Mouse (Mus musculus): Measurements from ENCODE around the gene Nek7. TPM values are rescaled to one million over a fixed set of nuclear protein-coding genes. Genes with fewer than 3 reads are reported as not detected.

The Nek7 gene
- polyA plus RNA-seq, 1 experiment from 2014 or later: 53.9 TPM

DNA sequence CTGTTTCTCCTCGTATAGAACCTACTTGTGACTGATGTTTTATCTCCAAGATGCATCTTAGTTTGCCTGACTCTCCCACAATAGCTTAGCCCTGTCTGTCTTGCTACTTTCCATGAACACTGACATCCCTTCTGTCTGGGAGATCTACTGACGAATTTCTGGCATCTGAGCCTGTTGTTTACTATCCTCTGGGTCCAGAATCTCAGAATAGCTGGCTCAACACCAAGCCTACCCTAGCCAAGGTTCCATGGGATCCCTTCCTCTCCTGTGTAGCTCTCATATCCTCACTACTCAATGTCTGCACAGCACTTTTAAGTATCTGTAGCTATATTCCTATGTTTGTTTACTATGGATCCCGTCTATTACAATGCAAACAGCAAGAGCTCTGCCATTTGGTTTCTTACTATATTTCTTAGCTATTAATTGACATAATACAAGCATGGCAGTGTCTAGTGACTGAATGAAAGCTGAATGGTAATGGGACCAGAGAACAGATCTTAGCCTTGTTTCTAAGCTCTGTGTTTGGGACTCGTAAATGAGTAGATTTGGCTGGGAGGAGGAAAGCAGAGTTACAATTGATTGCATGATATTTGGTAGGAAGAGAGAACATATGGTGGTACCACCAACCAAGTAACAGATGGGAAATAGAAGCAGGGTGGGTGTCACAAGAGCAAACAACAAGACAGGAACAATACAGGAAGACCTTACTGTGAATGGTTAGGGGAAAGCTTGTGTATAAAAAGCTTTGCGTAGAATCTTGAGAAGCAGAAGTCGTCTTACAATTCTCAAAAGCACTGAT is 51.3 kb downstream of the Nek7 start:
- 85% methylated on average over 6 of the region's 6 CpGs for WGBS
- ATAC-seq (ENCODE audit: insufficient number of reproducible peaks, low FRiP score): no peak
- no peaks in the 10 kb centered on the region for H3K27me3 ChIP-seq (replicated peaks)
- H3K27ac ChIP-seq (ENCODE audit: poor library complexity, severe bottlenecking): no peak overlapping the region
- H3K4me3 ChIP-seq: no peak overlapping the region
- H3K9ac ChIP-seq: no peak overlapping the region
- no peaks in the 10 kb centered on the region for H3K9me3 ChIP-seq (replicated peaks)
- no peaks in the 10 kb centered on the region for H3K36me3 ChIP-seq
- H3K4me2 ChIP-seq: no peak overlapping the region
- H3K4me1 ChIP-seq (replicated peaks): peaks cover 18% of the 10 kb centered on the region

DNA sequence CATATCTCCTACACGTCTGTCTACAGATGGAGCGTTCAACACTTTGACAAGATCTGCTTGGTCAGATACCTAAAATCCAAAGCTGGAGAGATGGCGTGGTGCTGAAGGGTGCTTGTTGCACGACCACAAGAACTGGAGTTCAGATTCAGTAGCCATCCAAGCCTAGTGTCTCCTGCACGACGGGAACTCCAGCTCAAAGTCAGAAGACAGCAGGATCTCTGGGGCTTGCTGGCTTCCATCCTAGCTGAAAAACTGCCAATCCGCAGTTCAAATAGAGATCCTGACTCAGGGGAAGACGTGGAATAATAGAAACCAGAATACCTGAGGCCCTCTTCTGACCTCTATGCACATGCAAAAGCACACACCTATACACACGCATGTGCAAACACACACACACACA is 52.0 kb downstream of the Nek7 start:
- 88% methylated on average over 9 of the region's 9 CpGs for WGBS
- Histone ChIP-seq H3K4me1 (replicated peaks) (peaks cover 18% of the 10 kb centered on the region), H3K27me3 (replicated peaks) (no peaks in the 10 kb centered on the region), H3K9me3 (replicated peaks) (no peaks in the 10 kb centered on the region), H3K36me3 (no peaks in the 10 kb centered on the region), H3K9ac (no peak overlapping the region), H3K4me3 (no peak overlapping the region), H3K27ac (ENCODE audit: poor library complexity, severe bottlenecking) (no peak overlapping the region), H3K4me2 (no peak overlapping the region)
- no peak for ATAC-seq (ENCODE audit: insufficient number of reproducible peaks, low FRiP score)

DNA sequence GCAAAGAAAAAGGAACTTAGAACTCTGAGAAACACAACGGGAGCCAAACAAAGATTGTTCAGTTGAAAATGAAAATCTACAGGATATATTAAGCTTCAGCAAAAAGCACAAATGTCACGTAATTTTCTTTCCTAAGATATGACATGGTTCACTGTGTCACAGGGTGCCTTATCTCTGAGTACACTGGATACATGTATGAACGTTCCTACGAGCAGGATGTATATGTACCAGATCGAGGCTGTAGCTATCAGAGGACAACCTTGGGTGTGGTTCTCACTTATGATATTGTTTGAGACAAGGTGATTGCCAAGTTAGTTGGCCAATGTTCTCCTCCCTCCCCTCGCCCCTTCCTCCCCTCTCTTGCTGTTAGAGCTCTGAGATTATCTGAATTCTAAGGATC is 55.3 kb downstream of the Nek7 start:
- peaks cover 4% of the 10 kb centered on the region; the same call in 1 of the 2 replicates for H3K4me1 ChIP-seq (replicated peaks)
- H3K27me3 ChIP-seq (replicated peaks): no peaks in the 10 kb centered on the region
- no peaks in the 10 kb centered on the region for H3K9me3 ChIP-seq (replicated peaks)
- no peak overlapping the region for H3K9ac ChIP-seq
- no peak overlapping the region for H3K4me3 ChIP-seq
- ATAC-seq (ENCODE audit: insufficient number of reproducible peaks, low FRiP score): no peak
- H3K4me2 ChIP-seq: no peak overlapping the region
- 79% methylated on average over 6 of the region's 6 CpGs for WGBS
- H3K27ac ChIP-seq (ENCODE audit: poor library complexity, severe bottlenecking): no peak overlapping the region
- H3K36me3 ChIP-seq: peaks cover 6% of the 10 kb centered on the region

DNA sequence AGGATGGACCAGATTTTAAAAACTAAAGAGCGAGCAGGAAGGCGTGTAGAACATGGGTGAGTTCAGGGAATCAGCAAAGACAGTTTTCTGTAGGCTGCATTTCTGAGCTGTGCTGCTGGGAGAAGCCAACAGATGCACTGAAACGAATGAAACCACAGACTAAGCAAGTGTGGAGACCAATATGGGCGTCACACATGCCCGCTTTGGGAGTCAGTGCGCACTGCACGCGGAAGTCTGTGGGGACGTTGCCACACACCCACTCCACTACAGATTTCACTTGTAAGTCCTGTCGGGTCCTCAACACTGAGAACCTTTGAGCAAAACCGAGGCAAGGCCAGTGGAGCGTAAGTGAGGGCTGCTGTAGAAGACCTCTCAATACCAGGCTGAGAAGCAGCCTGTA is 59.2 kb downstream of the Nek7 start:
- Histone ChIP-seq H3K9ac (no peak overlapping the region), H3K4me2 (no peak overlapping the region)
- WGBS: 91% methylated on average over 12 of the region's 12 CpGs

DNA sequence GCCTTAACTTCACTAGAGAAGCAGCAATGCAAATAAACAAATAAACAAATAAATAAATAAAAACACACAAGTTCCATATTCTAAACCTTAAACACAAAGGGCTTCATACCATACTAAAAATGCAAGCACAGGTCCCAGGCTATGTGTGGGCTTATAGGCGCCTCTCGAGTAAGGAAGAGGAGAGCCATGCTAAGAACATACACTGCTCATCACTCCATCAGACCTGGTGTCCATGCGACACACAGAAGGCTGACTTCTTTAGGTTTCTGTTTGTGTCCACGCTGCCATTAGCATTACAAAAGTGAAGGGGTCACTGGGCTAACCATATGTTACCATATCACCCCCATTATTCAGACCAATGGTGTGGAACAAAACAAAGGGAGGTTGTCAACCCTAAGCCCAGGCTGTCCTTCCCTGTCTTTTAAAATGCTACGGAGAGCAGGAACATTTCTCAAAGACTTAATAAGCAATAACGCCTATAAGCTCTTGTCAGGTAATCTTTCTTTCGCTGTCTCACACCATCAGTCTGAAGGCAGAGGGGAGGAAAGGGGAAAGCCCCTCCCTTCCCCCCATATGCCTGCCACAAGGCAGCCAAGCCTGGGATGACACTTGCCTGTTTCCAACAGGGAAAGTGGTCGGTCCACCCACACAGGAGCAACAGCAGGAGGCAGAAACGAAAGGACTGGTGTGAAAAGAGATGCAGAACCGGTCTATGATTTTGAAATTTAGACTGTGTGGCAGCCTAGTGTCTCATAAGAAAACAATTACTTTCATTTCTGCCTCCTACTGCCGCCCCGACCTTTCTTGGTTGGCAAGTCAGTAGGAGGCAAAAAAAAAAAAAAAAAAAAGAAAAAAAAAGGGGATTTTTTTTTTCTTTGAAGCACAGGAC is 60.5 kb downstream of the Nek7 start:
- H3K4me1 ChIP-seq (replicated peaks): no peaks in the 10 kb centered on the region
- H3K27me3 ChIP-seq (replicated peaks): no peaks in the 10 kb centered on the region
- H3K9me3 ChIP-seq (replicated peaks): no peaks in the 10 kb centered on the region
- 67% methylated on average over 12 of the region's 12 CpGs for WGBS
- H3K9ac ChIP-seq: no peak overlapping the region
- no peak overlapping the region for H3K4me2 ChIP-seq
- ATAC-seq (ENCODE audit: insufficient number of reproducible peaks, low FRiP score): no peak
- no peak overlapping the region for H3K27ac ChIP-seq (ENCODE audit: poor library complexity, severe bottlenecking)
- H3K36me3 ChIP-seq: peaks cover 7% of the 10 kb centered on the region
- H3K4me3 ChIP-seq: no peak overlapping the region

More for the DNA sequence above, 59.2 kb downstream of the Nek7 start:
- Histone ChIP-seq H3K4me3 (no peak overlapping the region), H3K27me3 (replicated peaks) (no peaks in the 10 kb centered on the region), H3K36me3 (peaks cover 6% of the 10 kb centered on the region), H3K27ac (ENCODE audit: poor library complexity, severe bottlenecking) (no peak overlapping the region), H3K4me1 (replicated peaks) (peaks cover 4% of the 10 kb centered on the region; the same call in 1 of the 2 replicates), H3K9me3 (replicated peaks) (no peaks in the 10 kb centered on the region)
- no peak for ATAC-seq (ENCODE audit: insufficient number of reproducible peaks, low FRiP score)

DNA sequence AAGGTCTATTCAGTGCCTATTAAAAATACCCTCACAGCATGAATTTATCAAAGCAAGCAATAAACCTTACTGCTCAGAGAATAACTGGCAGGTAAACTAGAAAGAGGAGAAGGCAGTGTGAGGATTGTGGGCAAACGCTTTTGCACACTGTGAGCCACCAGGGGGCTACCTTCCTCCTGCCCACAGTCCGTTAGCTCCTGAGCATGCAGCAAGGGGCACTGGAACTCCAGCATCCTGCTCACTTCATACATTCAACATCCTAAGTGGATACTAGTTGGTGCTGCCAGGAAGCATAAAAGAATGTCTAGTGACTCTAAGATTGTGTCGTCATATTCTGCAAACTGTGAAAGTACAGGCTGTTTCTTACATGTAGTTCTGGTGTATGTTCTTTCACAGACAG is 61.6 kb downstream of the Nek7 start:
- peaks cover 11% of the 10 kb centered on the region for H3K36me3 ChIP-seq
- no peaks in the 10 kb centered on the region for H3K27me3 ChIP-seq (replicated peaks)
- no peak for ATAC-seq (ENCODE audit: insufficient number of reproducible peaks, low FRiP score)
- no peaks in the 10 kb centered on the region for H3K4me1 ChIP-seq (replicated peaks)
- H3K27ac ChIP-seq (ENCODE audit: poor library complexity, severe bottlenecking): no peak overlapping the region
- H3K4me3 ChIP-seq: no peak overlapping the region
- H3K4me2 ChIP-seq: no peak overlapping the region
- 71% methylated on average over 3 of the region's 3 CpGs for WGBS
- H3K9me3 ChIP-seq (replicated peaks): no peaks in the 10 kb centered on the region
- H3K9ac ChIP-seq: no peak overlapping the region

DNA sequence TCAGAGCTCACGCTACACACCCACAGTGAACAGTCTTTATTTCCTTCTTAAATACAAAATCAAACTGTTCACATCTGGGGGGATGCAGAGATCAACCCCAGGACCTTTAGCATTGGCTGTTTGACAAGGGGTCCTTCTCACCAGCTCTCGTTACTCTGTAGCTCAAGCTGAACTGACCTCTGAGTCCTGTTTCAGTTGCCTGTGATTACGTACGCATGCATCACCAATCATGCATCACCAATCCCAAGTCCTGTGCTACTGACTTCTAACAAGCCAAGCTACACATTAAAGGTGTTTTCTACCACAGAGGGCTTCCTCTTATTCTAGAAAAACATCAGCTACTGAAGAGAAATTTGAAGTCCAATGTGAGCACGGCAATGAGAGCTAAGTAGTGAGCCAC is 65.0 kb downstream of the Nek7 start:
- Histone ChIP-seq H3K4me2 (no peak overlapping the region), H3K27me3 (replicated peaks) (no peaks in the 10 kb centered on the region), H3K27ac (ENCODE audit: poor library complexity, severe bottlenecking) (no peak overlapping the region), H3K4me3 (no peak overlapping the region), H3K9me3 (replicated peaks) (no peaks in the 10 kb centered on the region), H3K36me3 (peaks cover 5% of the 10 kb centered on the region), H3K4me1 (replicated peaks) (peaks cover 9% of the 10 kb centered on the region), H3K9ac (no peak overlapping the region)
- WGBS: 94% methylated on average over 5 of the region's 5 CpGs
- ATAC-seq (ENCODE audit: insufficient number of reproducible peaks, low FRiP score): no peak

DNA sequence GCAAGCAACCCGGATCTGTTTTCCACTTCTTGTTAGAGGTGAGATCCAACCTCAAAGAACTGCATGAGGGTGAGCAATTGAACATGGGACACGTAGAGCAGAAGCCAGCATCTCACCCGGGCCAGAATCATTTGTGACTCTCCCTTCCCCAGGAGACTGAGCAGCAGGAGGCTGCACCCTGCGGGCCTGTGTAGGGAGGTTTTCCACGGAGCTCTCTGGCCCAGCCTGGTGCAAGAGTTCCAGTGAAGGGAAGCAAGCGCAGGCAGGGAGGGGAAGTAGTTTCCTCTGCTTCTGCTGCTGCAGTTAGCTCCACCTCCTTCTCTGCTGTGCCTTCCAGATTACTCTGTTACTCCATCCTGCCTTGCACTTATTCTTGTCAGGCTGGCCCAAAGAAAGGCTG is 69.8 kb downstream of the Nek7 start:
- H3K36me3 ChIP-seq: peaks cover 5% of the 10 kb centered on the region
- H3K27ac ChIP-seq (ENCODE audit: poor library complexity, severe bottlenecking): 0 out of 2 replicates have a peak overlapping the region, but pooled peaks have one; percentile 10
- 0 out of 2 replicates have a peak overlapping the region, but pooled peaks have one; percentile 1 for H3K9ac ChIP-seq
- H3K27me3 ChIP-seq (replicated peaks): no peaks in the 10 kb centered on the region
- WGBS: 24% methylated on average over 6 of the region's 6 CpGs
- peak; percentile 73; the same call in 1 of the 2 replicates for ATAC-seq (ENCODE audit: insufficient number of reproducible peaks, low FRiP score)
- peaks cover 13% of the 10 kb centered on the region for H3K4me1 ChIP-seq (replicated peaks)
- H3K9me3 ChIP-seq (replicated peaks): no peaks in the 10 kb centered on the region
- H3K4me3 ChIP-seq: no peak overlapping the region
- H3K4me2 ChIP-seq: peak overlapping the region; percentile 19; the same call in 1 of the 2 replicates

DNA sequence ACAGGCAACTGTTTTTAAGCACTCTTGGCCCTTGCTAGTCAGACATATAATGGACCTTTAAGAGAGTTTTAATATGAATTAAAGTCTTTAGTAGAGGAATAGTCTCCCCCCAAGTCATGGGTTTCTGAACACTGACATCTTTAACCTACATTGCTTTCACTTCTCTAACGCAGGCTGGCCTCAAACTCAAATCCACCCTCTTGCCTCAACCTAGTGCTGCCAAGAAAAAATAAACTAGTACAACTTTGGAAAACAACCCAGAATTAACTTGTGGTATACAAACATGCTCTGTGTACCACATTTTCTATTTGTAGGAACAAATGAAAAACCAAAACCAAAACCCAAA is 77.8 kb downstream of the Nek7 start:
- Histone ChIP-seq H3K27me3 (replicated peaks) (no peaks in the 10 kb centered on the region), H3K36me3 (no peaks in the 10 kb centered on the region), H3K27ac (ENCODE audit: poor library complexity, severe bottlenecking) (no peak overlapping the region), H3K4me1 (replicated peaks) (peaks cover 2% of the 10 kb centered on the region; the same call in 1 of the 2 replicates), H3K4me2 (no peak overlapping the region), H3K4me3 (no peak overlapping the region), H3K9me3 (replicated peaks) (no peaks in the 10 kb centered on the region), H3K9ac (no peak overlapping the region)
- 85% methylated on average over 1 of the region's 1 CpGs for WGBS
- no peak for ATAC-seq (ENCODE audit: insufficient number of reproducible peaks, low FRiP score)

DNA sequence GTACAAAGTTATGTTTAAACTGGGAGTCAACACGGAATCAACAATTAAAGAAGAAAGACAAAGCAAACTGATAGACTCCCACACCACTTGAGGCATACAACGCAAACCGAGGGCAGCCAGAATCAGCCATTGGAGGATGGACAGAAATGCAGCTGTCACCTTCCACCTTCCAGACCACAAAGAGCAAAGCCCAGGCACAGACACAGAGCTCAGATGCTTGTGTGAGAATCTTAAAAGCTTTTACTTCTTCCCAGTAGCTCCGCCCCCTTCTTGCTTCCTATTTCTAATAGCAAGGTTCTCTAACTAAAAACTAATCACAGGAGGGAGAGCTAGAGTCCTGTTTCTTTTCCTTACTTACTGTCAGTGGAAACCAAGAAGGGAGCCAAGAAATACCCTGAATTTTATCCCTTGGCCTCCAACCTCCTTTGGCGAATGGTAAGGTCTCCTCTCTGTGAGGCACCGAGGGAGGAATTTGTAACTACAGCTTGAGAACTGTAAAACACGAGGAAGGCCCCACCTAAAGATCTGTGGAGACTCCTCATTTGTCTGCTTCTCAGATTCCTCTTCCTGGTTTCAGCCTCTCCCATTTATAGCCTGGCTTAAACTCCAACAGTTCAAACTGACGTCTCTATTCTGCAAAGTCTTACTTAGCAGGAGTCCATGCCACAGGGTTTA is 78.3 kb downstream of the Nek7 start:
- ATAC-seq (ENCODE audit: insufficient number of reproducible peaks, low FRiP score): no peak
- H3K4me2 ChIP-seq: no peak overlapping the region
- H3K9ac ChIP-seq: no peak overlapping the region
- no peaks in the 10 kb centered on the region for H3K36me3 ChIP-seq
- no peaks in the 10 kb centered on the region for H3K9me3 ChIP-seq (replicated peaks)
- WGBS: 66% methylated on average over 8 of the region's 8 CpGs
- no peaks in the 10 kb centered on the region for H3K27me3 ChIP-seq (replicated peaks)
- no peak overlapping the region for H3K27ac ChIP-seq (ENCODE audit: poor library complexity, severe bottlenecking)
- peaks cover 2% of the 10 kb centered on the region; the same call in 1 of the 2 replicates for H3K4me1 ChIP-seq (replicated peaks)
- H3K4me3 ChIP-seq: no peak overlapping the region

DNA sequence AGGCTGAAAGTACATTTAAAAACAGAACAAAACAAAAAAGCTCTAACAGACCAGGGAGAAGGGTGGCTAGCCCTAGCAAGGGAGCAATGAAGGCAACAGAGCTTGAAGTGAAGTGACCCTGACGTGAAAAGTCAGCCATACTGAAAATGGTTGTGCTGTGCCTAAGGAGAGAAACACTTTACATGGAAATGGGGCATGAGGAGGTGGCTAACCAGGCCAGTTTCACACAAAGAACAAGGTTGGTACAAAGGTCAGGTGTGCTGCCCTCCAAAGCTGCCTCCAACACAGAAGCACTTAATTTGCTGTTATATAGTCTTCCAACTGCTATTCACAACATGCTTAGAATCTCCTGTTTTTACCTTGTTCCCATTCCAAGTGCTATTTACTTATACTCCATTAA is 80.2 kb downstream of the Nek7 start:
- no peak overlapping the region for H3K9ac ChIP-seq

More for the DNA sequence above, 80.2 kb downstream of the Nek7 start:
- peaks cover 10% of the 10 kb centered on the region for H3K4me1 ChIP-seq (replicated peaks)
- no peaks in the 10 kb centered on the region for H3K9me3 ChIP-seq (replicated peaks)
- no peak overlapping the region for H3K4me2 ChIP-seq
- ATAC-seq (ENCODE audit: insufficient number of reproducible peaks, low FRiP score): no peak
- H3K27me3 ChIP-seq (replicated peaks): no peaks in the 10 kb centered on the region
- no peaks in the 10 kb centered on the region for H3K36me3 ChIP-seq
- 89% methylated on average over 1 of the region's 1 CpGs for WGBS
- no peak overlapping the region for H3K4me3 ChIP-seq
- H3K27ac ChIP-seq (ENCODE audit: poor library complexity, severe bottlenecking): no peak overlapping the region
